23 mouse cellular contexts compared by ENCODE assay signal in the genomic region with DNA sequence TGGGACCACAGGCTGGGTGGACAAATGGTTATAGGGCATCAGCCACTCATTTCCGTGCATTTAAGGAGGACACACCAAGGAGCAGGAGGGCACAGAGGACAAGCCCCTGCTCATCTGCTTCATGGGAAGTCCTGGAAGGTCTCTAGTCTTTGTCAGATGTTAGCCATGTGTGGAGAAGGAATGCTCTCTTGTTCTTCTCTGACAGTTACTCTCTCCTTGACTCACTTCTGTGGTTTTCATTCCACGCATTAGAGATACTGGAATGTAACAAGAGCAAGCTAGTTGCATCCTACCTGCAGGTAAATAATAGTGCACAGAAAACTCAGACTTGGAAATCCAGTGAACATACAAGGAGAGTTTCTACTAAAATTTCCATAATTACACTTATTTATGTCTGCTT.
DNase-seq lines count a peak whose midpoint lies in the region; ATAC-seq and TF ChIP-seq lines count a peak whose summit lies in the region.
"Had no signal": no experiment of that assay in that cellular context is flagged by ENCODE, and none has a peak within 500 bp of the region (broad histone marks: within the 10 kb centered on the region; RNA-seq: fewer than 3 reads in every experiment).

No protein-coding gene starts in this region.

- WGBS in limb, embryonic 11.5 days = 78% methylated on average over 2 of the region's 2 CpGs
- 75% methylated on average over 2 of the region's 2 CpGs for WGBS in limb, embryonic 10.5 days

- DNase-seq in limb, embryonic 11.5 days (ENCODE audit: low spot score) = peak; percentile 13
- no peak for DNase-seq in limb, embryonic 10.5 days (ENCODE audit: low spot score)
- DNase-seq in 3T3-L1 (ENCODE audit: low read depth, low spot score) (peak; percentile 18), Patski (ENCODE audit: low read depth, low spot score) (peak; percentile 19)
- no peak for DNase-seq in adrenal gland, adult 18-20 months (ENCODE audit: low spot score in 2 of 2)
- no peak for DNase-seq in left cerebral cortex, postnatal 36 days (ENCODE audit: low spot score in 2 of 2)
- DNase-seq: adrenal gland, adult 2 months; adrenal gland, adult 8-10 months; adrenal gland, postnatal 10 days; adrenal gland, postnatal 14 days; adrenal gland, postnatal 25 days; adrenal gland, postnatal 36 days; B cell, adult 2 months; cerebellum, adult 11 months; cerebellum, adult 11-12 months; cerebellum, adult 18-20 months; cerebellum, adult 2 months; cerebellum, adult 8-10 months; cerebellum, adult 9-10 months had no signal

- CTCF ChIA-PET in Patski (lab: Charles Lee) = interaction anchor here (0.8 to 1.8 kb wide), 2 partner anchors 12 to 931 kb away, joined by 3 to 7 read pairs; no protein-coding TSS in a partner anchor

- POLR2A ChIA-PET in Patski (lab: Charles Lee) = no interaction called here

- no peaks in the 10 kb centered on the region for H3K27me3 ChIP-seq in limb, embryonic 11.5 days (ENCODE audit: control insufficient read depth, insufficient read depth, low read length)
- H3K27me3 ChIP-seq in limb, embryonic 10.5 days (ENCODE audit: low read depth, poor library complexity, severe bottlenecking) = no peaks in the 10 kb centered on the region
- H3K27me3 ChIP-seq in Patski = no peaks in the 10 kb centered on the region
- H3K27me3 ChIP-seq: CH12.LX had no signal

- no peaks in the 10 kb centered on the region for H3K36me3 ChIP-seq in limb, embryonic 11.5 days (ENCODE audit: control insufficient read depth, insufficient read depth, low read length)
- H3K36me3 ChIP-seq in limb, embryonic 10.5 days = peaks cover 8% of the 10 kb centered on the region
- H3K36me3 ChIP-seq: G1E had no signal

- no peak for ATAC-seq in limb, embryonic 11.5 days (ENCODE audit: insufficient number of reproducible peaks, low FRiP score, low TSS enrichment, low read depth)
- peak; percentile 91 for ATAC-seq in Patski
- ATAC-seq: activated CD4-positive, CD25-positive, alpha-beta regulatory T cell, adult 4 months; CD4-positive, CD25-positive, alpha-beta regulatory T cell, adult 4 months had no signal

- in situ Hi-C loops in Patski (cut with MboI; ENCODE audit: low pct_unique_long_range_greater_than_20kb) = no loop called here

- TF ChIP-seq CTCF in Patski (IDR thresholded peaks at IDR 0.05) = no peak

- H3K4me1 ChIP-seq in limb, embryonic 11.5 days (ENCODE audit: control insufficient read depth, insufficient read depth, low read length) = no peaks in the 10 kb centered on the region
- H3K4me1 ChIP-seq in limb, embryonic 10.5 days = no peaks in the 10 kb centered on the region

- H3K4me2 ChIP-seq in limb, embryonic 11.5 days (ENCODE audit: low read depth, severe bottlenecking) = no peak overlapping the region

- no peaks in the 10 kb centered on the region for H3K9me3 ChIP-seq in limb, embryonic 11.5 days (ENCODE audit: control insufficient read depth, low read length)
- H3K9me3 ChIP-seq in limb, embryonic 10.5 days (replicated peaks) = no peaks in the 10 kb centered on the region
- H3K9me3 ChIP-seq: G1E had no signal

- H3K27ac ChIP-seq in limb, embryonic 11.5 days (replicated peaks; ENCODE audit: low read depth, low read length) = no peak overlapping the region
- H3K27ac ChIP-seq in limb, embryonic 10.5 days = no peak overlapping the region

- intact Hi-C loops in left cerebral cortex, postnatal 36 days (cut with DNase I) = loop anchor here (5.0 kb wide), 1 partner anchor 55 kb away; no protein-coding TSS in a partner anchor

- no peak overlapping the region for H3K9ac ChIP-seq in limb, embryonic 11.5 days (ENCODE audit: low read length)

- H3K4me3 ChIP-seq in limb, embryonic 11.5 days (ENCODE audit: low read depth, low read length) = no peak overlapping the region
- H3K4me3 ChIP-seq in limb, embryonic 10.5 days = no peak overlapping the region

Comparison
In these comparisons a context has a peak if more than half of its experiments do, and no peak if none do; other contexts are left out.
1. DNase-seq: peak in limb, embryonic 11.5 days (single experiment), 3T3-L1 (single experiment) and Patski (single experiment); none in limb, embryonic 10.5 days (single experiment), adrenal gland, adult 18-20 months (0 of 2) and left cerebral cortex, postnatal 36 days (0 of 2).